Mouse (Mus musculus): Measurements from ENCODE around the gene Cep72. TPM values are rescaled to one million over a fixed set of nuclear protein-coding genes. Genes with fewer than 3 reads are reported as not detected.
"Not testable (repeated sequence)": the region's sequence is repeated elsewhere in the genome, so short reads cannot be mapped to it uniquely, and the experiment has no call there.

Cep72 gene
- total RNA-seq, 2 experiments from 2014 or later = 2.0 to 2.8 TPM

DNA sequence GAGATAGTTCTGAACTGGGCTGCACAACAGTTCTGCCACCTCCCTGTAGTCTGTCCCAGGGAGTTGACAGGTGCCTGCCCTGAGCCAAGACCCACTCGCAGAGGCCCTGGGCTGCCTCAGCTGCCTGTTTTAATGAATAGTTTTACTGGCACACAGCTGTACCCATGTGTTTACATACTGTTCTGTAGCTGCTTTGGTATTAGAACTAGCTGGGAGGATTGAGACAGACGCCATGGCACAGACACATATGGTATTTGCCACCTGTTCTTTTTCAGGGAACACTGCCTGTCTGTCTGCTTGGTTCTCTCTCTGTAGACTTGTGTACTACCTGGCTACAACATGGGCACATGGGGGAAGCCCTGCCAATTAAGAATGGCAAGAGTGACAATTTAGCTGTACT lies 27.3 kb downstream of the Cep72 start:
- no peak for DNase-seq
- intact Hi-C loops (cut with DNase I) = no loop called here

- no peak for DNase-seq
- intact Hi-C loops (cut with DNase I) = no loop called here
These were observed 31.0 kb downstream of the Cep72 start for GRCm38 (mm10) chr13:74031133-74031532.

DNA sequence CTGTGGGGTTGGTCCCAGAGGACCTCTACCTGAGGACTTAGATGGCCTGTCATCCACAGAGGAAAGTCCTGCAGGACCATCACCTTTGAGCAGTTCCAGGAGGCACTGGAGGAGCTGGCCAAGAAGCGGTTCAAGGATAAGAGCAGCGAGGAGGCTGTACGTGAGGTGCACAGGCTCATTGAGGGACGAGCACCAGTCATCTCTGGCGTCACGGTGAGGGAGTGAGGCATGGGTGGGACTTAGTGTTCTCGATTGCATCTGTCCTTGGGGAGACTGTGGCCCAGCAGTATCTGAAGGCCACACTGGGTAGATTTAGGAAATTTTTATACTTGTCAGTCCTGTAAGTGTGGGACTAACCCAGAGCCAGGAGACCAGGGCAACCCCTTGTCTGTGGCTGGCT lies 31.4 kb downstream of the Cep72 start:
- no peak for DNase-seq
- intact Hi-C loops (cut with DNase I) = no loop called here

- intact Hi-C loops (cut with DNase I) = no loop called here
These were observed 33.1 kb downstream of the Cep72 start for GRCm38 (mm10) chr13:74029013-74029412.

DNA sequence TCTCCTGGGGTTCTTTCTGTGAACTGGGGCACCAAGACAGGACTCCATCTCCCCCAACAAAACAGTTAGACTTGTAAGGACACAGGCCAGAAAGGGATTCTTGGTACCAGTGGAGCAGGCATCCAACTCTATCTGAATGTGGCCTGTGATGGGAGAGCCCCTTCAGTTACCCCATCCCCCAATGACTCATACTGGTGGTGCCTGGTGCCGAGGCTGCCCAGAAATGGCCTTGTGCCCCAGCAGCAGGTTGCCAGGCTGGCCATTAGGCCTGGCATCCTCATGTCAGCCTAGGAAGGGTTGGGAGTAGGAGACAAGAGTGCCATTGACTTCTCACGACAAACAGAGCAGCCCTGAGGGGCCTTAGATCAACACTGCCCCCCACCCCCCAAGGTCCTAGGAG lies 34.0 kb downstream of the Cep72 start:
- no peak for DNase-seq
- intact Hi-C loops (cut with DNase I) = no loop called here

More at GRCm38 (mm10) chr13:74029013-74029412, 33.1 kb downstream of the Cep72 start:
- DNase-seq = no peak

GRCm38 (mm10) chr13:74026215-74026614 lies 35.9 kb downstream of the Cep72 start:
- peak; percentile 75 to 77 for DNase-seq
- intact Hi-C loops (cut with DNase I) = loop anchor here (1.0 kb wide), 2 partner anchors 17 to 56 kb away; partner anchors contain the start of gene Tppp

DNA sequence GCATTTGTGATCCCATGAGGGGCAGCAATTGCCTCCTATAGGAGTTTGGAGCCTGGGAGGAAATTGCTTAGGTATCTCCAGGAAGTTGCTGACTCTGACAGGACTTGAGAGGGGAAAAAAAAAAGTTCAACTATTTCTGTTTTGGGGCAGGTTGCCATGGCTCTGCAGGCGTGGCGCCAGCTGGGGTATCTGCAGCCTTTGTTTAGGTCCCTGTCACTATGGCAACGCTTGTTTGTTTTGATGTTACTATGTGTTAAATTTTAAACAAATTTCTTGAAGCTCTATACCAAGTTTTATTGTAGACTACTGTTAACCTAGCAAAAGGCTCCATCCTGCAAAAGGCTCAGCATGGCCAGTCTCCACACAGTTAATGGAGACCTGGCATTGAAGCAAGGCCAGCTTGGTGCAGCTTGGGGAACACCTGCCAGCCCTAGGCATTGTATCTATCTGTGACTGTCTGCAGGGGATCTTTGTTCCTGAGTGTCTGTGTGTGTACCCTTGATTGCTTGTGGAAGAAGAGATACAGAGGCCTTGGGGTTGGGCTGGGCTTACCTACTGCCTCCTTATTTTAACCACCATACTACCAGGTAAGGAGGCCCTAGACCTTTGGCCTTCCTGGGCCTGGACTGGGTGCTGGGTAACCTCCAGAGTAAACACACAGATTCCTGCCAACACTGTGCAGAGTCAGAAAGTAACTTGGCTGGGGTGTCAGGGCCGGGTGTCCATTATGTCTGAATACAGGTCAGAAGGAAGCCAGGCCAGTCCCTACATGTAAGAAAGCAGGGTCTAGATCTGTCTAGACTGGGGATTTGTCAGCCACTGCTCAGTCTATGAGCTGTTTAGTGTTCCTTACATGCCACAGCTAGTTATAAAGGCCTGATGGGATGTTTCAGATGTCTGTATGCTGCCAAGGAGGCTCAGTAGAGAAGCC lies 36.7 kb downstream of the Cep72 start:
- peak; percentile 72 to 80 for DNase-seq
- intact Hi-C loops (cut with DNase I) = loop anchor here (1.0 kb wide), 2 partner anchors 16 to 55 kb away; partner anchors contain the start of gene Tppp

DNA sequence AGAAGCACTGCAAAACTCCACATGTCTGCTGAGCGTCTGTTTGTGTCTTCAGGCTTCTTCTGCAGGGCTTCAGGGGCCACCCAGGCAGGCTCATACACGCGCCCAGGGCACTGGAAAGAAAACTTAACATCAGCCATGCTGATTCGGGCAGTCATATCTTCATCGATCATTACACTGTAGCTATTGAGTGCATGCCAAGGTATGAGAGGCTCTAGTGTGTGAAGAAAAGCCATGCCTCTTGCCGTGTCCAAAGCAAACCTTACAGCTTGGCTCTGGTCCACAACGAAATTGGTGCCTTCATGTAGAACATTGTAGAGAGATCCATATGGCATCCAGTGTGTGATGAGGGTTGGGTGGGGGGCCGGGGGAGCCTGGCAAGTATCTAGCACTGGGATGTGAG lies 43.1 kb downstream of the Cep72 start:
- intact Hi-C loops (cut with DNase I); DNase-seq: not testable (repeated sequence)

GRCm38 (mm10) chr13:74017426-74017825 lies 44.7 kb downstream of the Cep72 start:
- intact Hi-C loops (cut with DNase I) = no loop called here
- DNase-seq = no peak

DNA sequence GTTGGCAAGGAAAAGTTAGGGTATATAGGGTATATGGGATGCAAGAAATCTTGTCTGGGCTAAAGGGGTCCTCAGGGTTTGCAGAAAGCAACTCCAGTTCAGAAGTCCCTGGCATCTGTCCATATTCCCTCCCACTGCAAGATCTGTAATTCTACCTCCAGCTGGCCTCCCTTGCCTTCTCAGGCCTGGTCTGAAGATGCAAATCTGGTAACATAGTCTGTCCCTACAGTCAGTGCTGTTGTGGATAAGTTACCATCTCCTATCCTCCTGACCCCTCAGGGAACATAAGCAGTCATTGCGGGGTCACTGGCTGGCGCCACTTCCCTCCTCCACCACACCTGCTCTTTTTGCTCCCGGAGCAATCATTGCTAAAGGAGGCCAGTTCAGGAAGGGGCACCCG lies 46.2 kb downstream of the Cep72 start:
- intact Hi-C loops (cut with DNase I) = no loop called here
- DNase-seq = no peak

- intact Hi-C loops (cut with DNase I) = loop anchor here (5.0 kb wide), 1 partner anchor 38 kb away; no protein-coding TSS in a partner anchor
- no peak for DNase-seq
These were observed 51.4 kb downstream of the Cep72 start for GRCm38 (mm10) chr13:74010678-74011077.

DNA sequence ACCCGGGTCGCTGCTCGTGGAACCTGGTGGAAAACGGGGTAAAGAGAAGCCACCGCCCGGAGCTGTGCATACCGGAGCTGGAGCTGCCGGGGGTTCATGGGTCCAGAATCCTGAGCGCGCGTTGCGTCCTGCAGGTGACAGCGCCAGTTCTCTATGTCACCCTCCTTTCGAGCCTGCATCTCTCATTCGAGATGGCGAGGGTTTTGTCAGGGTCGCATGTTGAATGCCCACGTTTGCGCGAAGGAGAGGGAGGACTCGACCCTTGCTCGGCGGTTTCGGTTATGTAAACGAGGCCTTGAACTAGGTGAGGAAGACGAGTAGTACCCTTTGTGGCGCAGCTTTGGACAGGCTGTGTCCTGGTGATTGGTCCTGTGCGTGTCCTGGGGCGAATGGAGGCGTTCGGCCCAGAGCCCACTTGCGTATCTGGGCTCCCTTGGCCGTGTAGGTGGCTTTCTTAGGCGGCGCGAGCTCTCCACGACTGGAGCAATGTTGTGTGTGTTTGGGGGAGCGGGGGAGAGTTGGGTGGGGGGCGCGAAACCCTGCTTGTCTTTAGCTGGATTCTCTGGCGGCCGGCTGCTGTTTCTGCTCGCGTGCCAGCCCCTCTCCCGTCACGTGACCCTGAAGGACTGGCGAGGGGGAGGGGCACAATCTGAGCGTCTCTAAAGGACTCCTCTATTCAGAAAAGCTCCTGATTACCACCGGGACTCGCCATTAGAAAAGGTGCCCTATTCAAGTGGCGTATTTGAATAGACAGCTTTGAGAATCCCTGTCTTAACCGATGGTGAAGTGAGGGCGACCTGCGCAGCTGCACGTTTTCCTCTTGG lies 52.1 kb downstream of the Cep72 start:
- DNase-seq = peak; percentile 77 to 82
- intact Hi-C loops (cut with DNase I) = loop anchor here (1.0 to 5.0 kb wide), 2 partner anchors 16 to 38 kb away; no protein-coding TSS in a partner anchor

DNA sequence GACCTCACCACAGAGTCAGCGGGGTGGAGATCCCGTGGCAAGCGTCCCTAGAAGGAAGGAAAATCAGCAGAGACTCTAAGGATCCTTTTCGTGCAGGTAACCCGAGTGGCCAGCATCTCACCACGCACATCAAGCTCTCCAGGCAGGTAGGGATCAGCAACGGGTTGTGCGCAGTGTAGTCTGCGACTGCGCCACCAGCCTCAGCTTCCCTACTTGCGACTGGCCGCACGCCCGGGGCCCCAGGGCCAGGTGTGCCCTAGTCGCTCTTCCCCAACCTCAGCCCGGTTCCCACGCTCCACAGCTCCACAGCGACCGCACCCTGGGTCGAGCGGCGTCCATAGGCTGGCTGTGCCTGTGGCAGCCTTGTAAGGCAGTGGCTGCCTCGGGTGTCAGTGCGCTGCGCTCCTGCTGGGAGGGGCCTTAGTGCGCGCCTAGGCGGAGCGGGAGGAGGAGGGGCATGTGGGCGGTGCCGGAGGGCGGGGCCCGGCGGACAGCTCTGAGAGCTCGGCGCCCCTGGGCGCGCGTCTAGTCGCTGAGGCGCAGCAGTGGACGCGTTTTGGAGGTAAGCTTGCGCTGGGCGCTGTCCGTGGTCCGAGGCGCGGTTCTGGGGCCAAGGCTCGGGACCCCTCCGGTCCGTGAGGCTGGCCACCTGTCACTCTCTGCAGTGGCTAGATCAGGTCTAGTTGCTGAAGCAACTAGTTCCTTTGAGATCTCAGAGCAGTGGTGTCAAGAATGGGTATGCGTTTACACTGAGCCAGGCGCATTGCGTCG lies 53.0 kb downstream of the Cep72 start, which contains the start of gene Tppp:
TSS of gene Tppp (plus strand) at position 460 of the 771 bp plus-strand sequence.
- peak; percentile 94 to 97 for DNase-seq
- intact Hi-C loops (cut with DNase I) = loop anchor here (1.0 kb wide), 1 partner anchor 17 kb away; no protein-coding TSS in a partner anchor

DNA sequence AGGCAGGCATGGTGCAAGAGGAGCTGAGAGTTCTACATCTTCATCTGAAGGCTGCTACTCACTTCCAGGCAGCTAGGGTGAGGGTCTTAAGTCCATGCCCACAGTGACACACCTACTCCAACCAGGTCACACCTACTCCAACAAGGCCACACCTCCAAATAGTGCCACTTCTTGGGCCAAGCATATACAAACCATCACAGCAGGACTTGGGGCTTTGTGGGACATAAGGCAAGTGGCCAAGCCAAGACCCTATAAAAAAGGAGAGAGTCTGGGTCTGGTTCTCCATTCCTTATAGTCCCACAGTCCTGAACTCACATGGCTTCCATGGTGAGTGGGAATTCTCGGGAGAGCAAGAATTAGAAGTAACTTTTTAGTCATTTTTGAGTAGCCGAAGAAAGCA lies 53.9 kb downstream of the Cep72 start:
- DNase-seq; intact Hi-C loops (cut with DNase I): not testable (repeated sequence)

GRCm38 (mm10) chr13:74006881-74007280 lies 55.2 kb downstream of the Cep72 start:
- DNase-seq; intact Hi-C loops (cut with DNase I): not testable (repeated sequence)

- intact Hi-C loops (cut with DNase I) = no loop called here
- DNase-seq = no peak
These were observed 60.6 kb downstream of the Cep72 start for GRCm38 (mm10) chr13:74001492-74001891.

DNA sequence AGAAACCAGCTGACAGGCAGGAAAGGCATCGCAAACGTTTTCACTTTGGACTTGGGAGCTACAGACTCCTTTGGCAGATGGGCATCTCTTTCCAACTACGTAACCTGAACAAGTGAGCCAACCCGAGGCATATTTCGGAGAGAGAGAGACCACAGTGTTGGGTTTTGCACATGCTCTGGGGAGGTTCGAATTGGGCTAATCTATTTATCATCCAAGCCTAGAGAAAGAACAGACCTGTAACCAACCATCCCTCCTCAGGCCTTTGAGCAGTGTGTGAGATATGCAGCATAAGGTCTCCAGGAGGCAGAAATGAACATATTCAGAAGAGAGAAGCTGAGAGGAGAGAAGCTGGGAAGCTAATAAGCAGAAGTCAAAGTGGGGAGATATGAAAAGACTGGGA lies 61.1 kb downstream of the Cep72 start:
- intact Hi-C loops (cut with DNase I) = no loop called here

GRCm38 (mm10) chr13:74000519-74000918 lies 61.6 kb downstream of the Cep72 start:
- DNase-seq = no peak
- intact Hi-C loops (cut with DNase I) = no loop called here

More for the DNA sequence above, 61.1 kb downstream of the Cep72 start:
- no peak for DNase-seq

- intact Hi-C loops (cut with DNase I) = no loop called here
- DNase-seq = no peak
These were observed 65.6 kb downstream of the Cep72 start for GRCm38 (mm10) chr13:73996456-73996855.

GRCm38 (mm10) chr13:73991267-73991666 lies 70.8 kb downstream of the Cep72 start:
- intact Hi-C loops (cut with DNase I) = no loop called here

More at GRCm38 (mm10) chr13:73991267-73991666, 70.8 kb downstream of the Cep72 start:
- peak; percentile 41 to 42 for DNase-seq
